Mouse (Mus musculus) MEL (cell line): ENCODE data around the gene Lrrc25. TPM values are rescaled to one million over a fixed set of nuclear protein-coding genes. Genes with fewer than 3 reads are reported as not detected.

Source experiments
- DNase-seq: peaks from one replicate; pipeline ENCODE4 v3.0.0; 2011; ENCODE audit warnings: low read depth, low spot score
- H3K27ac ChIP-seq: 2 replicates; pipeline ENCODE4 v1.5.1; 2012; ENCODE audit warnings: low read depth, mild to moderate bottlenecking, control low read depth, low read length, moderate library complexity; ENCODE audit not compliant: control insufficient read depth
- H3K27me3 ChIP-seq, 2 experiments: fragments of 150-350 bp in 1 of 2; sonication (generic) in 1 of 2; 2 replicates each; pipeline ENCODE4 v1.6.1; 2012; ENCODE audit warnings: low read length in 2 of 2, mild to moderate bottlenecking in 2 of 2, improper control_type of control experiment in 1 of 2, moderate library complexity in 1 of 2; ENCODE audit not compliant: insufficient read depth in 2 of 2, control insufficient read depth in 1 of 2
- H3K36me3 ChIP-seq, 2 experiments: 2 replicates each; pipeline ENCODE4 v1.6.1; 2012 to 2014; ENCODE audit warnings: low read length in 2 of 2, improper control_type of control experiment in 1 of 2, inconsistent platforms in 1 of 2, mild to moderate bottlenecking in 1 of 2; ENCODE audit not compliant: insufficient read depth in 2 of 2, control insufficient read depth in 1 of 2
- H3K4me1 ChIP-seq, 2 experiments: fragments of 150-350 bp in 1 of 2; sonication (generic) in 1 of 2; 2 replicates each; pipeline ENCODE4 v1.6.1; 2012; ENCODE audit warnings: low read length in 2 of 2, improper control_type of control experiment in 1 of 2, mild to moderate bottlenecking in 1 of 2; ENCODE audit not compliant: insufficient read depth in 2 of 2, control insufficient read depth in 1 of 2
- H3K4me3 ChIP-seq, 2 experiments: fragments of 150-350 bp in 1 of 2; sonication (generic) in 1 of 2; 2 replicates each; pipeline ENCODE4 v1.5.1; 2012; ENCODE audit warnings: low read depth in 2 of 2, low read length in 2 of 2, mild to moderate bottlenecking in 2 of 2, moderate library complexity in 2 of 2, control low read depth in 1 of 2, improper control_type of control experiment in 1 of 2; ENCODE audit not compliant: control insufficient read depth in 1 of 2, insufficient read depth in 1 of 2
- H3K79me2 ChIP-seq: 2 replicates; pipeline ENCODE4 v1.6.1; 2012; ENCODE audit warnings: mild to moderate bottlenecking, low read length, moderate library complexity; ENCODE audit not compliant: control insufficient read depth, poor library complexity, insufficient read depth
- H3K9ac ChIP-seq: 2 replicates; pipeline ENCODE4 v1.6.1; 2012; ENCODE audit warnings: low read depth, mild to moderate bottlenecking, control low read depth, low read length, moderate library complexity; ENCODE audit not compliant: control insufficient read depth, poor library complexity, severe bottlenecking
- H3K9me3 ChIP-seq: fragments of 150-350 bp; sonication (generic); replicated peaks from 2 replicates; pipeline ENCODE4 v1.6.1; 2012; ENCODE audit warnings: mild to moderate bottlenecking, low read length, improper control_type of control experiment, moderate library complexity; ENCODE audit not compliant: insufficient read depth
- CHD1 ChIP-seq: IDR thresholded peaks from 2 replicates; pipeline ENCODE4 v1.6.1; 2012; ENCODE audit warnings: low read depth, mild to moderate bottlenecking, inconsistent platforms, low read length, improper control_type of control experiment
- CHD2 ChIP-seq: IDR thresholded peaks from 2 replicates; pipeline ENCODE4 v1.6.1; 2011; ENCODE audit warnings: low read length, improper control_type of control experiment
- E2F4 ChIP-seq: IDR thresholded peaks from 2 replicates; pipeline ENCODE4 v1.6.1; 2011; ENCODE audit warnings: low read depth, low read length, improper control_type of control experiment, borderline replicate concordance
- ETS1 ChIP-seq: IDR thresholded peaks from 2 replicates; pipeline ENCODE4 v1.6.1; 2012; ENCODE audit warnings: low read depth, mild to moderate bottlenecking, inconsistent platforms, low read length, improper control_type of control experiment, moderate library complexity
- GABPA ChIP-seq: IDR thresholded peaks from 2 replicates; pipeline ENCODE4 v1.6.1; 2012; ENCODE audit warnings: low read depth, mild to moderate bottlenecking, inconsistent platforms, low read length, improper control_type of control experiment, moderate library complexity
- HCFC1 ChIP-seq: IDR thresholded peaks from 2 replicates; pipeline ENCODE4 v1.6.1; 2012; ENCODE audit warnings: low read depth, mild to moderate bottlenecking, inconsistent platforms, low read length, improper control_type of control experiment, moderate library complexity
- JUND ChIP-seq: IDR thresholded peaks from 2 replicates; pipeline ENCODE4 v1.6.1; 2011; ENCODE audit warnings: low read depth, mild to moderate bottlenecking, improper control_type of control experiment, low read length
- MAFK ChIP-seq: IDR thresholded peaks from 2 replicates; pipeline ENCODE4 v1.6.1; 2011; ENCODE audit warnings: low read depth, mild to moderate bottlenecking, low read length, improper control_type of control experiment, borderline replicate concordance
- MAX ChIP-seq: IDR thresholded peaks from 2 replicates; pipeline ENCODE4 v1.6.1; 2011; ENCODE audit warnings: low read length, improper control_type of control experiment
- MAZ ChIP-seq: IDR thresholded peaks from 2 replicates; pipeline ENCODE4 v1.6.1; 2012; ENCODE audit warnings: low read depth, mild to moderate bottlenecking, inconsistent platforms, low read length, improper control_type of control experiment
- MEF2A ChIP-seq: IDR thresholded peaks from 2 replicates; pipeline ENCODE4 v1.6.1; 2014; ENCODE audit warnings: low read depth, mild to moderate bottlenecking, inconsistent platforms, low read length, improper control_type of control experiment; ENCODE audit not compliant: poor library complexity, insufficient replicate concordance, severe bottlenecking; ENCODE audit errors: extremely low read depth
- MXI1 ChIP-seq: IDR thresholded peaks from 2 replicates; pipeline ENCODE4 v1.6.1; 2011; ENCODE audit warnings: mild to moderate bottlenecking, low read depth, low read length, improper control_type of control experiment
- MYC ChIP-seq: IDR thresholded peaks from 2 replicates; pipeline ENCODE4 v1.6.1; 2011; ENCODE audit warnings: low read depth, mild to moderate bottlenecking, low read length, improper control_type of control experiment, moderate library complexity
- NELFE ChIP-seq: IDR thresholded peaks from 2 replicates; pipeline ENCODE4 v1.6.1; 2011; ENCODE audit warnings: low read depth, low read length, improper control_type of control experiment
- NRF1 ChIP-seq: IDR thresholded peaks from 2 replicates; pipeline ENCODE4 v1.6.1; 2014; ENCODE audit warnings: low read depth, mild to moderate bottlenecking, inconsistent platforms, low read length, improper control_type of control experiment, moderate library complexity; ENCODE audit not compliant: poor library complexity, insufficient read depth, severe bottlenecking
- POLR2A ChIP-seq, 2 experiments: IDR thresholded peaks; 2 replicates each; pipeline ENCODE4 v1.6.1; 2011 to 2012; ENCODE audit warnings: low read length in 2 of 2, mild to moderate bottlenecking in 2 of 2, control low read depth in 1 of 2, improper control_type of control experiment in 1 of 2, low read depth in 1 of 2, moderate library complexity in 1 of 2; ENCODE audit not compliant: control insufficient read depth in 1 of 2, insufficient read depth in 1 of 2, poor library complexity in 1 of 2
- POLR2AphosphoS2 ChIP-seq: IDR thresholded peaks from 2 replicates; pipeline ENCODE4 v1.6.1; 2011; ENCODE audit warnings: low read length, improper control_type of control experiment
- RCOR1 ChIP-seq: IDR thresholded peaks from 2 replicates; pipeline ENCODE4 v1.6.1; 2012; ENCODE audit warnings: low read depth, mild to moderate bottlenecking, inconsistent platforms, low read length, improper control_type of control experiment
- SIN3A ChIP-seq: IDR thresholded peaks from 2 replicates; pipeline ENCODE4 v1.6.1; 2012; ENCODE audit warnings: low read length, improper control_type of control experiment, inconsistent platforms
- SMC3 ChIP-seq: IDR thresholded peaks from 2 replicates; pipeline ENCODE4 v1.6.1; 2011; ENCODE audit warnings: low read depth, low read length, improper control_type of control experiment
- TAL1 ChIP-seq: IDR thresholded peaks from 2 replicates; pipeline ENCODE4 v1.6.1; 2012; ENCODE audit warnings: mild to moderate bottlenecking, inconsistent platforms, low read length, moderate library complexity, mixed read lengths
- TBP ChIP-seq: IDR thresholded peaks from 2 replicates; pipeline ENCODE4 v1.8.0; 2011; ENCODE audit warnings: low read depth, low read length, improper control_type of control experiment
- TCF12 ChIP-seq: IDR thresholded peaks from 2 replicates; pipeline ENCODE4 v1.6.1; 2014; ENCODE audit warnings: low read depth, mild to moderate bottlenecking, inconsistent platforms, low read length, improper control_type of control experiment, moderate library complexity
- UBTF ChIP-seq: IDR thresholded peaks from 2 replicates; pipeline ENCODE4 v1.6.1; 2012; ENCODE audit warnings: low read depth, mild to moderate bottlenecking, inconsistent platforms, low read length, improper control_type of control experiment, moderate library complexity, borderline replicate concordance; ENCODE audit not compliant: insufficient read depth
- USF2 ChIP-seq, 2 experiments: IDR thresholded peaks; 2 replicates each; pipeline ENCODE4 v1.6.1; 2011 to 2012; ENCODE audit warnings: improper control_type of control experiment in 2 of 2, low read length in 2 of 2, borderline replicate concordance in 1 of 2, inconsistent platforms in 1 of 2, low read depth in 1 of 2, mild to moderate bottlenecking in 1 of 2; ENCODE audit not compliant: insufficient read depth in 1 of 2
- ZC3H11A ChIP-seq: IDR thresholded peaks from 2 replicates; pipeline ENCODE4 v1.6.1; 2012; ENCODE audit warnings: low read depth, mild to moderate bottlenecking, inconsistent platforms, low read length, improper control_type of control experiment
- ZMIZ1 ChIP-seq: IDR thresholded peaks from 2 replicates; pipeline ENCODE4 v1.6.1; 2012; ENCODE audit warnings: low read depth, mild to moderate bottlenecking, inconsistent platforms, low read length, improper control_type of control experiment, moderate library complexity
- ZNF384 ChIP-seq: IDR thresholded peaks from 2 replicates; pipeline ENCODE4 v1.6.1; 2012; ENCODE audit warnings: low read depth, mild to moderate bottlenecking, inconsistent platforms, low read length, improper control_type of control experiment
- polyA plus RNA-seq, 2 experiments: library from polyadenylated mRNA; stranded (reverse) in 1 of 2; unstranded in 1 of 2; fragments of >175 nt in 1 of 2; fragments of >200 nt in 1 of 2; gene quantifications; 2 replicates each; pipeline versions ENCODE4 v1.2.1 to v1.2.4; 2012; ENCODE audit warnings: low replicate concordance in 2 of 2, low read depth in 1 of 2; ENCODE audit not compliant: insufficient read length in 2 of 2, insufficient read depth in 1 of 2, missing spikeins in 1 of 2
- total RNA-seq: library from RNA; depleted of rRNA; stranded (reverse); fragments of 300-350 nt; gene quantifications from 2 replicates; pipeline ENCODE4 v1.2.3, GENCODE M21; 2012

The Lrrc25 gene
- total and polyA plus RNA-seq, 3 experiments: 0.39 to 1.1 TPM; not detected in 1

DNA sequence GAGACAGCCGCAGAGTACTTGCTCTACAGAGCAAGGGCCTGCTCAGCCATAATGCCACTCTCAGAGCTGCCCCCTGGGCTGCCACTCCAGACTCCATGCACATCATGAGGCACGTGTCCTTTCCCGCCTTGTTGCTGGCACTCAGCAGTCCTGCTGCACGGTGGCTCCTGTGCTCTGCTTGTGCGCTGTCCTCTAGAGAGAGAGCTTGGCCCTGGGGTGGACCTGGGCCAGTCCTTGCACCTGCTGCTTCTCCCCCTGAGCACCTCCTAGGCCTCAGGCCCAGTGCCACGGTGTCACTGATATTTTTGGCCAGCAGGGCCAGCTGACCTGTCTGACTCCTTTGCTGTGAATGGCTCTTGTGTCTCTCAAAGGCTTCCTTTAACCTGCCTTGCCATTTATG lies 45.0 kb upstream of the Lrrc25 start:
- TF ChIP-seq CHD2: no peak
- no peak for TF ChIP-seq GABPA
- no peak for TF ChIP-seq CHD1
- TF ChIP-seq POLR2A (IDR thresholded peaks at IDR 0.05; ENCODE audit: control insufficient read depth in 1 of 2, insufficient read depth in 1 of 2, low read depth in 1 of 2, low read length in 2 of 2, poor library complexity in 1 of 2): no peak
- no peak for TF ChIP-seq JUND
- TF ChIP-seq TCF12: no peak
- TF ChIP-seq TAL1: no peak
- no peak for TF ChIP-seq ETS1
- no peak for TF ChIP-seq ZMIZ1
- no peak for TF ChIP-seq MXI1
- TF ChIP-seq MAX: no peak
- no peak for TF ChIP-seq SIN3A
- no peak for TF ChIP-seq NELFE
- no peak for TF ChIP-seq ZNF384
- TF ChIP-seq MAFK: no peak
- no peak for TF ChIP-seq USF2 (IDR thresholded peaks at IDR 0.05; ENCODE audit: borderline replicate concordance in 1 of 2, insufficient read depth in 1 of 2, low read depth in 1 of 2, low read length in 2 of 2)
- no peak for TF ChIP-seq TBP
- no peak for TF ChIP-seq MAZ
- no peak for TF ChIP-seq RCOR1
- H3K4me3 ChIP-seq: no peak overlapping the region
- peaks cover 8 to 10% of the 10 kb centered on the region in 2 experiments for H3K4me1 ChIP-seq
- H3K27ac ChIP-seq: no peak overlapping the region
- no peak for DNase-seq
- H3K27me3 ChIP-seq: no peaks in the 10 kb centered on the region
- no peak overlapping the region for H3K9ac ChIP-seq
- H3K79me2 ChIP-seq: peaks cover 3% of the 10 kb centered on the region; the same call in 1 of the 2 replicates
- peaks cover 0 to 14% of the 10 kb centered on the region in 2 experiments; a peak in 2 of 4 replicates for H3K36me3 ChIP-seq
- H3K9me3 ChIP-seq: no peaks in the 10 kb centered on the region

DNA sequence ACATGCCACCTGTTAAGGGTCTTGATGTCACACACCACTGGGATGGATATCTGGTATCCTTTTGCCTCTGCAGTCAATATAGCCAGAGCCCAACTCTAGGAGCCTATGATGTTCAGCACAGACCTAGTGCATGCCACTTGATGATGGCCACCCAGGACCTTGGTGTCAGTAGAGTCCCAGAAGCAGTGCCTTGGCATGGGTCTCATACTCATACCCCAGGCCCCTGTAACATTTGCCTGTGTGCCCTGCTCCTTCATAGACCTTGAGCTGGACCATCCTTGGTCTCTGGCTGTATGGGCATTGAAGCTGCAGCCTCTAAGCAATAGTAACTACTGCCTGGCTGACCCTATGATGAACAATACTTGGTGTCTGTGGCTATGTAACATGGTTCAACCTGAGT lies 41.7 kb upstream of the Lrrc25 start:
- peaks cover 0 to 10% of the 10 kb centered on the region in 2 experiments; a peak in 3 of 4 replicates for H3K36me3 ChIP-seq
- no peak for TF ChIP-seq MEF2A
- TF ChIP-seq MYC: no peak
- no peak for TF ChIP-seq POLR2AphosphoS2
- TF ChIP-seq ZC3H11A: no peak
- no peak for TF ChIP-seq NELFE
- TF ChIP-seq MAX: no peak
- no peak for TF ChIP-seq NRF1
- no peak for TF ChIP-seq GABPA
- no peak for TF ChIP-seq HCFC1
- no peak for TF ChIP-seq E2F4
- TF ChIP-seq SMC3: no peak
- no peak for TF ChIP-seq SIN3A
- no peak for TF ChIP-seq UBTF
- no peak for TF ChIP-seq MXI1
- H3K9ac ChIP-seq: no peak overlapping the region

More for the DNA sequence above, 41.7 kb upstream of the Lrrc25 start:
- H3K4me1 ChIP-seq: peaks cover 3 to 8% of the 10 kb centered on the region in 2 experiments
- DNase-seq: no peak
- no peaks in the 10 kb centered on the region for H3K27me3 ChIP-seq
- no peak overlapping the region for H3K4me3 ChIP-seq
- no peaks in the 10 kb centered on the region for H3K9me3 ChIP-seq
- H3K79me2 ChIP-seq: peaks cover under 1% of the 10 kb centered on the region; the same call in 1 of the 2 replicates
- H3K27ac ChIP-seq: 0 out of 2 replicates have a peak overlapping the region, but pooled peaks have one; percentile 7
